Mouse (Mus musculus): ENCODE measurements around the gene Ahnak.

DNA sequence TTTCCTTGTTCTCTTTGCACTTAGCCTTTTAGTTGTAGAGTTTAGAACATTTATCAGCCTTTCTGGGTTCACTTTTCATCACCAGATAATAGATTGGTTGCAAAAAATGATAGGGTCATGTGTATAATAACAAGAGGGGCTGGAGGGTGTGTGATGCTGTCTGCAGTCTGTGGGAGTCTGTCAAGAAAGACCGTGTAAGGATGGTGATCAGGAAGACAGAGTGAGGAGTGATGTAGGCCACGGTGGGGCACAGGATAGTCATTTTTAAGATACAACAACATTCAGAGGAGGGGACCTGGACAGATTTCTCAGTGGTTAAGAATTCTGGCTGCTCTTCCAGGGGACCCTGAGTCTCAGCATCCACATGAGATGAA is 83.1 kb downstream of the Ahnak start:
- no peak for TF ChIP-seq EP300 (IDR thresholded peaks at IDR 0.05; ENCODE audit: insufficient read depth, low read depth, low read length)
- TF ChIP-seq POLR2A (IDR thresholded peaks at IDR 0.05; ENCODE audit: insufficient read depth, low read depth, low read length) = no peak
- TF ChIP-seq CTCF (IDR thresholded peaks at IDR 0.05) = no peak

Measured in heart, adult 2 months (tissue).